Mouse (Mus musculus) midbrain, embryonic 16.5 days (tissue): ENCODE results near the gene Muc5ac. TPM values are rescaled to one million over a fixed set of nuclear protein-coding genes. Genes with fewer than 3 reads are reported as not detected.
"Not testable (repeated sequence)": the region's sequence is repeated elsewhere in the genome, so short reads cannot be mapped to it uniquely, and the experiment has no call there.

ENCODE experiments used
- ATAC-seq: fragments of 200-750 bp; cut with Nextera tagmentation; 2 replicates; pipeline ENCODE4 v1.8.0; 2017; ENCODE audit warnings: moderate TSS enrichment
- H3K27ac ChIP-seq: fragments of 300-500 bp; sonication (generic); 2 replicates; pipeline ENCODE4 v1.5.1; 2014; ENCODE audit warnings: mild to moderate bottlenecking, low read length, mixed read lengths
- H3K27me3 ChIP-seq: fragments of 300-500 bp; sonication (generic); 2 replicates; pipeline ENCODE4 v1.6.1; 2014; ENCODE audit warnings: low read depth, low read length, mixed read lengths; ENCODE audit not compliant: control insufficient read depth, insufficient read depth
- H3K36me3 ChIP-seq: fragments of 300-500 bp; sonication (generic); 2 replicates; pipeline ENCODE4 v1.6.1; 2014; ENCODE audit warnings: mild to moderate bottlenecking, low read length, moderate library complexity, mixed read lengths; ENCODE audit not compliant: control insufficient read depth, insufficient read depth
- H3K4me1 ChIP-seq: fragments of 300-500 bp; sonication (generic); 2 replicates; pipeline ENCODE4 v1.6.1; 2014; ENCODE audit warnings: mild to moderate bottlenecking, low read length, mixed read lengths; ENCODE audit not compliant: control insufficient read depth, insufficient read depth
- H3K4me2 ChIP-seq: fragments of 300-500 bp; sonication (generic); 2 replicates; pipeline ENCODE4 v1.6.1; 2014; ENCODE audit warnings: mild to moderate bottlenecking, low read length, mixed read lengths
- H3K4me3 ChIP-seq: fragments of 300-500 bp; sonication (generic); 2 replicates; pipeline ENCODE4 v1.5.1; 2014; ENCODE audit warnings: low read depth, mild to moderate bottlenecking, low read length, moderate library complexity, mixed read lengths
- H3K9ac ChIP-seq: fragments of 300-500 bp; sonication (generic); 2 replicates; pipeline ENCODE4 v1.6.1; 2014; ENCODE audit warnings: low read depth, low read length, mixed read lengths
- H3K9me3 ChIP-seq: fragments of 300-500 bp; sonication (generic); replicated peaks from 2 replicates; pipeline ENCODE4 v1.6.1; 2014; ENCODE audit warnings: mild to moderate bottlenecking, low read length, mixed read lengths; ENCODE audit not compliant: control insufficient read depth, poor library complexity, severe bottlenecking
- WGBS: fragments of 180-500 bp; shearing (Covaris S2); extraction: QIAGEN DNeasy Blood & Tissue Kit; methylation state at CpG from one replicate; pipeline ENCODE4 v1.1.7; 2014; 5-methylcytosine and 5-hydroxymethylcytosine counted together
- polyA plus RNA-seq: library from polyadenylated mRNA; unstranded; fragments of >200 nt; fragmentation: Nextera tagmentation; extraction: Ambion mirVana; gene quantifications from 2 replicates; pipeline ENCODE4 v1.2.1, GENCODE M21; 2015

Muc5ac gene
- polyA plus RNA-seq, 1 experiment from 2014 or later: not detected

DNA sequence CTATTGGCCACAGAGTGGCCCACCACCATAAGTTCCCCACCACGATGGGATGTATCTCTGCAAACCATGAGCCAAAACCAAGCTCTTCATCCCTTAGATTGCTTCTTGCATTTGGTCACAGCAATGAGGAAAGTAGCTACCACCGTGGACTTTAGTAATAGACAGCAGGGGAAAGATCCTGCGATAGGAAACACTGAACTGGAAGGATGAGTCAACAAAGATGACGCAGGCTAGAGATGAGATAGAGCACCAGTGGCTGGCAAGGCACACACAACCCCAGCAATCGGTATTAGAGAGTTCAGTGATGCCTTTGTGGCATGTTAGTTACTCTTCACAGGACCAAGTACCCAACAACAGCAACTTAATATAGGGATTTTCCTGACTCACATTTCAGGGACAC, 12.6 kb upstream of the Muc5ac start:
- H3K4me3 ChIP-seq: no peak overlapping the region
- no peak overlapping the region for H3K9ac ChIP-seq
- no peaks in the 10 kb centered on the region for H3K27me3 ChIP-seq
- H3K4me1 ChIP-seq: no peaks in the 10 kb centered on the region
- no peak for ATAC-seq
- no peak overlapping the region for H3K27ac ChIP-seq
- H3K4me2 ChIP-seq: no peak overlapping the region
- 91% methylated on average over 5 of the region's 5 CpGs for WGBS
- H3K9me3 ChIP-seq: no peaks in the 10 kb centered on the region
- H3K36me3 ChIP-seq: no peaks in the 10 kb centered on the region

DNA sequence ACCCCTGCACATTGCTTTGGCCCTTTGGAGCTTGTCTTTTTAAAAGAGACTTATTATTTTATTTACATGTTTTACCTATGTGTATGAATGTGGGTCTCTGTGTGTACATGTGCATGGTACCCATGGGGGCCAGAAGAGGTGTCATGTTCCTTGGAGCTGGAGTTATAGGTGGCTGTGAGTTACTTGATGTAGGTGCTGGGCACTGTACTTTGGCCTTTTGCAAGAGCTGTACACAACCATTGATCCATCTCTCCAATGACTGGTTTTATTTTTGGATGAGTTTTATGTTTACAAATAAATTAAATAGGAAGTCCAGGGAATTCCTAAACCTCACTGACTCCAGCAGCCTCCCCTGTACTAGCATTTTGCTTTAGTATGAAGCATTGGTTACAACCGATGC, 5.5 kb downstream of the Muc5ac start:
- Histone ChIP-seq H3K9me3 (no peaks in the 10 kb centered on the region), H3K4me1 (no peaks in the 10 kb centered on the region), H3K27ac (no peak overlapping the region), H3K27me3 (no peaks in the 10 kb centered on the region), H3K36me3 (no peaks in the 10 kb centered on the region), H3K4me2 (no peak overlapping the region), H3K4me3 (no peak overlapping the region), H3K9ac (no peak overlapping the region)
- no peak for ATAC-seq
- WGBS: 91% methylated on average over 1 of the region's 1 CpGs

DNA sequence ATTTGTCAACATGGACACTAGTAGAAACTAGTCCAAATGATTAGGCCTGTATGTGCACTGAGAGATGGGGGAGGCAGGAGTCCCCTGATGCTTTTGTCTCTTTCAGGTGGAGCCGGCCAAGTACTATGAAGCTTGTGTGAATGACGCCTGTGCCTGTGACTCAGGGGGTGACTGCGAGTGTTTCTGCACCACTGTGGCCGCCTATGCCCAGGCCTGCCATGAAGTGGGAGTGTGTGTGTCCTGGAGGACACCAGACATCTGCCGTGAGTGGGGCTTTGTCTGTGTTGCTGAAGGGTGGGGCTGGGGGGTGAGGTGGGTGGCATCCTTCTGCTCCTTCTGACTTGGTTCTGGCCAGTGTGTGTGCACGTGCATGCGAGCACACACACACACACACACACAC, 14.4 kb downstream of the Muc5ac start:
- no peaks in the 10 kb centered on the region for H3K36me3 ChIP-seq
- 82% methylated on average over 7 of the region's 7 CpGs for WGBS
- H3K4me2 ChIP-seq: no peak overlapping the region
- ATAC-seq: no peak
- no peaks in the 10 kb centered on the region for H3K4me1 ChIP-seq
- no peak overlapping the region for H3K9ac ChIP-seq
- no peaks in the 10 kb centered on the region for H3K9me3 ChIP-seq
- H3K27me3 ChIP-seq: no peaks in the 10 kb centered on the region
- no peak overlapping the region for H3K27ac ChIP-seq
- no peak overlapping the region for H3K4me3 ChIP-seq

DNA sequence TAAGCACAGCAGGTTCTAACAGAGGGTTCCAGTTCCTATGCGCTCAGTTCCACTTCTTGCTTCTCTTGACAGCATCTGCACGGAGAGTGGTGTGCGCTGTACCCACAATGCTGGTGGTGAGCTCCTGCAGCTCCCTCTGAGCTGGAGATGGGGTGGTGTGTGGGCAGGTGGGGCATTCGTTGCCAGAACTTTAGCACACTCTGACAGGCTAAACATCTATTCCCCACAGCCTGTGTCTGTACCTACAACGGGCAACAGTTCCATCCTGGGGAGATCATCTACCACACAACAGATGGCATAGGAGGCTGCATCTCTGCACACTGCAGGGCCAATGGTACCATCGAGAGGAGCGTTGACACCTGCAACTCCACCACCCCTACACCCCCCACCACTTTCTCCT, 16.6 kb downstream of the Muc5ac start:
- H3K4me1 ChIP-seq: no peaks in the 10 kb centered on the region
- ATAC-seq: no peak
- H3K4me3 ChIP-seq: no peak overlapping the region
- no peaks in the 10 kb centered on the region for H3K9me3 ChIP-seq
- no peak overlapping the region for H3K9ac ChIP-seq
- H3K36me3 ChIP-seq: no peaks in the 10 kb centered on the region
- no peak overlapping the region for H3K27ac ChIP-seq
- H3K4me2 ChIP-seq: no peak overlapping the region
- no peaks in the 10 kb centered on the region for H3K27me3 ChIP-seq
- 85% methylated on average over 7 of the region's 7 CpGs for WGBS

DNA sequence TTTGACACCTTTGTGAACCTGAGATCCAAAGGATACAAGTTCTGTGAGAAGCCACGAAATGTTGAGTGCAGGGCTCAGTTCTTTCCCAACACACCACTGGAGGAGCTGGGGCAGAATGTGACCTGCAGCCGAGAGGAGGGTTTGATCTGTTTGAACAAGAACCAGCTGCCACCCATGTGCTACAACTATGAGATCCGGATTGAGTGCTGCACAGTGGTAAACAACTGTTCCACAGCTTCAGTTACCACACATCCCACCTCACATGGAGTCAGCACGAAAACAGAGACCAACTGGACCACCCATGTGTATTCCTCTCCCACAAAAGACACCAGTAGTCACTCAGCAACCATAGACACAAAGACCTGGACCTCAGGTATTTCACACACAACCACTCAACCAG, 19.1 kb downstream of the Muc5ac start:
- H3K4me2 ChIP-seq, H3K4me1 ChIP-seq, H3K9ac ChIP-seq, ATAC-seq, H3K27ac ChIP-seq, H3K9me3 ChIP-seq, H3K36me3 ChIP-seq, H3K27me3 ChIP-seq, H3K4me3 ChIP-seq: not testable (repeated sequence)
- no CpG with 5 or more reads among the region's 4 CpGs for WGBS

DNA sequence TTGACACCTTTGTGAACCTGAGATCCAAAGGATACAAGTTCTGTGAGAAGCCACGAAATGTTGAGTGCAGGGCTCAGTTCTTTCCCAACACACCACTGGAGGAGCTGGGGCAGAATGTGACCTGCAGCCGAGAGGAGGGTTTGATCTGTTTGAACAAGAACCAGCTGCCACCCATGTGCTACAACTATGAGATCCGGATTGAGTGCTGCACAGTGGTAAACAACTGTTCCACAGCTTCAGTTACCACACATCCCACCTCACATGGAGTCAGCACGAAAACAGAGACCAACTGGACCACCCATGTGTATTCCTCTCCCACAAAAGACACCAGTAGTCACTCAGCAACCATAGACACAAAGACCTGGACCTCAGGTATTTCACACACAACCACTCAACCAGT, 21.2 kb downstream of the Muc5ac start:
- not testable (repeated sequence) for H3K27me3 ChIP-seq, H3K4me1 ChIP-seq, H3K9ac ChIP-seq, H3K36me3 ChIP-seq, H3K9me3 ChIP-seq, H3K4me2 ChIP-seq, H3K27ac ChIP-seq, ATAC-seq, H3K4me3 ChIP-seq
- no CpG with 5 or more reads among the region's 4 CpGs for WGBS

DNA sequence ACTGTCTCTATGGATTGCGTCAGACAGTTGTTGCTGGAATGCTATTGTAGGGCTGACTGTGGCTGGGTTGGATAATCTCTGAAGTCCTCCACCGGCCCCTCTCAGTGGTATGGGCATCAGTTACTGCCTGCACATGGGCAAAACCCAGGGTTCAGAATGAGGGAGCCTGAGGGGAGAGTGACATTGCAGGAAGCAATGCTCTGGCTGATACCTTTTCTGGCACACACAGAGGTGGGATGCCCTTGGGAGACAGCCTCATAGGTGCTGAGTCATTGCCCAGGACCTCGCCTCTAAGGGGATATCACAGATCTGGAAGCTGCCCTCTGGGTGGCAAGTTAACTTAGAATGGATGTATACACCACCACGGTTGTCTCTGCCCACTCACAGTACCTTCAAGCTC, 24.5 kb downstream of the Muc5ac start:
- Histone ChIP-seq H3K27me3 (no peaks in the 10 kb centered on the region), H3K9me3 (no peaks in the 10 kb centered on the region), H3K4me3 (no peak overlapping the region), H3K9ac (no peak overlapping the region), H3K27ac (no peak overlapping the region), H3K4me1 (no peaks in the 10 kb centered on the region), H3K36me3 (no peaks in the 10 kb centered on the region), H3K4me2 (no peak overlapping the region)
- ATAC-seq: no peak
- WGBS: 83% methylated on average over 4 of the region's 4 CpGs

DNA sequence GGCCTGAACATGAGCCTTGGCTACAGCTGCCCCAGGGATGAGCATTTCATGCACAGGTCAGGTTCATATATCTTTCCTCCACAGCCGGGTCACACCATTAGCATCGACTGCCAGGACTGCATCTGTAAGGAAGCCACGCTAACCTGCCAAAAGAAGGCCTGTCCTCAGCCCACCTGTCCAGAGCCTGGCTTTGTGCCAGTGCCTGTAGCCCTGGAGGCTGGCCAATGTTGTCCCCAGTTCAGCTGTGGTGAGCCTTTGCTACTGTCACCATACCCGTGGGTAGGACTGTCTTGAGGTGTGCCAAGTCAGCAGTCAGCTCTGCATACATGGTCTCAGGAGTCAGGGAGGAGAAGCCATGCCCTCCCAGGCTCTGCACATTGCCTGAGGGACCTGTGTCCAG, 26.6 kb downstream of the Muc5ac start:
- Histone ChIP-seq H3K4me1 (no peaks in the 10 kb centered on the region), H3K27me3 (no peaks in the 10 kb centered on the region), H3K4me3 (no peak overlapping the region), H3K36me3 (no peaks in the 10 kb centered on the region), H3K9me3 (no peaks in the 10 kb centered on the region), H3K4me2 (no peak overlapping the region), H3K27ac (no peak overlapping the region), H3K9ac (no peak overlapping the region)
- WGBS: 91% methylated on average over 4 of the region's 4 CpGs
- ATAC-seq: no peak

DNA sequence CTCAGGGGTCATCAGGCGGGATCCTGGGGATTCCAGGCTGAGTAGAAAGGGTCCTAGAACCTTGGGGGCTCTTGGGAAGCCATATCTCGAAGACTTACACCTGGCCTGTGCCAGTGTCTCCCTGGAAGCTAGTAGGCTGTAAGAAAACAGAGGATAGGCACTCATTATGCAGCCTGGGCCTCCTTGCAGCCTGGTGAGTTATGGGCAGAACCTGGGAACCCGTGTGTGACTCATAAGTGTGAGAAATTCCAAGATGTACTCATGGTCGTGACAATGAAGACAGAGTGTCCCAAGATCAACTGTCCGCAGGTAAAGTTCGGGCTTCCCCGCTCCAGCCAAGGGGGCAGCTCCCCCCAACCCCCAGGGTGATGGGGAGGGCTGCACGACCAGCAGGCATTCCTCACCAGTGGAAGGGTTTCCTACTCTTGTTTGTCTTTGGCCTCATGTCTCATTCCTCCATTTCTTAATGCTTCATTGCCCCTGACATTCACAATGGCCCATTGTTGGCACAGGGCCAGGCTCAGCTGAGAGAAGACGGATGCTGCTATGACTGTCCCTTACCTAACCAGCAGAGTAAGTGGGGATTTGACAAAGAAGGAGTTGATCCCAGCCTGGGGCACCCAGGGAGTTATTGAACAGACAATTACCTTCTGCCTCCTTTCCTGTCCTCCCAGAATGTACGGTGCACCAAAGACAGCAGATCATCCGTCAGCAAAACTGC, 28.7 kb downstream of the Muc5ac start:
- Histone ChIP-seq H3K4me1 (no peaks in the 10 kb centered on the region), H3K9ac (no peak overlapping the region), H3K27ac (no peak overlapping the region), H3K36me3 (no peaks in the 10 kb centered on the region), H3K9me3 (no peaks in the 10 kb centered on the region), H3K4me2 (no peak overlapping the region), H3K27me3 (no peaks in the 10 kb centered on the region), H3K4me3 (no peak overlapping the region)
- ATAC-seq: no peak
- 66% methylated on average over 11 of the region's 11 CpGs for WGBS
